In the genomic region with DNA sequence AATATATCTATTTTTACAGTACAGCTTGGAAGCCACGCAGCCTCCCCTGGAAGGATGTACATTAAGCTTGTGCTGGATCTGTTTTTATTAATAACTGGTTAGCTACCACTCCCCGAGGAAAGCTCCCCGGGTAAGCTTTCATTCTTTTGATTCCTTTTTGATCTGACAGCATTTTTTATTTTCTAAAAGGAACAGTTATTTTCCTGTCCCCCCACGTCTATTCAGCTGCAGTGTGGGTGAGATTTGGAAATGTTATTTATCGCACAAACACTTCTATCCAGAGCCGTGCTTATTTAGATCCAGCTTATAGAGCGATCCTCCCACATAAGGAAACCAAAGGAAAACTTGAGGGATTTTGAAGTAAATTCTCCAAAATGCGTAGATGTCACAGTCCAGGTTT, we compare ENCODE assay signal across 17 mouse cellular contexts.
"Had no signal": no experiment of that assay in that cellular context is flagged by ENCODE, and none has a peak within 500 bp of the region (broad histone marks: within the 10 kb centered on the region; RNA-seq: fewer than 3 reads in every experiment).

No protein-coding gene starts in this region.

- H3K27ac ChIP-seq: kidney, postnatal 0 days; liver, embryonic 13.5 days; midbrain, embryonic 12.5 days; neural tube, embryonic 13.5 days; stomach, embryonic 15.5 days had no signal

- DNase-seq: kidney, adult 2 months; kidney, postnatal 25 days; liver, embryonic 13.5 days; lung, adult 2 months; lung, postnatal 14 days; lung, postnatal 4 days; right cerebral cortex, postnatal 25 days; spleen, adult 18-20 months; thymus, adult 18-20 months; thymus, postnatal 4 days had no signal

- H3K36me3 ChIP-seq: liver, embryonic 13.5 days; midbrain, embryonic 12.5 days; neural tube, embryonic 13.5 days; stomach, embryonic 15.5 days had no signal

- H3K9ac ChIP-seq: liver, embryonic 13.5 days; midbrain, embryonic 12.5 days; neural tube, embryonic 13.5 days; stomach, embryonic 15.5 days had no signal

- ATAC-seq: intestine, postnatal 0 days; midbrain, embryonic 16.5 days had no signal

- H3K4me1 ChIP-seq: liver, embryonic 13.5 days; midbrain, embryonic 12.5 days; stomach, embryonic 15.5 days had no signal

- H3K27me3 ChIP-seq: liver, embryonic 13.5 days; midbrain, embryonic 12.5 days; neural tube, embryonic 13.5 days; stomach, embryonic 15.5 days had no signal

- H3K4me2 ChIP-seq: liver, embryonic 13.5 days; midbrain, embryonic 12.5 days; neural tube, embryonic 13.5 days; stomach, embryonic 15.5 days had no signal

- H3K9me3 ChIP-seq: liver, embryonic 13.5 days; midbrain, embryonic 12.5 days; neural tube, embryonic 13.5 days; stomach, embryonic 15.5 days had no signal

- H3K4me3 ChIP-seq: liver, embryonic 13.5 days; midbrain, embryonic 12.5 days; myocyte; neural tube, embryonic 13.5 days; stomach, embryonic 15.5 days had no signal
